Mouse (Mus musculus) lung, embryonic 14.5 days (tissue): Measurements from ENCODE around the gene Cadm1. TPM values are rescaled to one million over a fixed set of nuclear protein-coding genes. Genes with fewer than 3 reads are reported as not detected.

ENCODE experiments used
- ATAC-seq: fragments of 200-750 bp; cut with Nextera tagmentation; 2 replicates; pipeline ENCODE4 v1.8.0; 2017; ENCODE audit warnings: mild to moderate bottlenecking, moderate TSS enrichment, moderate library complexity; ENCODE audit not compliant: insufficient read depth
- DNase-seq: peaks from one replicate; pipeline ENCODE4 v3.0.0-alpha.2; 2015
- H3K27ac ChIP-seq: fragments of 300-500 bp; sonication (generic); 2 replicates; pipeline ENCODE4 v1.5.1; 2014; ENCODE audit warnings: low read depth, mild to moderate bottlenecking, moderate library complexity
- H3K27me3 ChIP-seq: fragments of 300-500 bp; sonication (generic); 2 replicates; pipeline ENCODE4 v1.6.1; 2014; ENCODE audit warnings: low read length, control low read depth; ENCODE audit not compliant: insufficient read depth
- H3K36me3 ChIP-seq: fragments of 300-500 bp; sonication (generic); 2 replicates; pipeline ENCODE4 v1.6.1; 2014; ENCODE audit warnings: control low read depth; ENCODE audit not compliant: insufficient read depth
- H3K4me1 ChIP-seq: fragments of 300-500 bp; sonication (generic); 2 replicates; pipeline ENCODE4 v1.6.1; 2014; ENCODE audit warnings: antibody characterized with exemption, control low read depth; ENCODE audit not compliant: insufficient read depth
- H3K4me2 ChIP-seq: fragments of 300-500 bp; sonication (generic); 2 replicates; pipeline ENCODE4 v1.6.1; 2014; ENCODE audit warnings: mild to moderate bottlenecking
- H3K4me3 ChIP-seq: fragments of 300-500 bp; sonication (generic); 2 replicates; pipeline ENCODE4 v1.5.1; 2014; ENCODE audit warnings: low read depth, low read length
- H3K9ac ChIP-seq: fragments of 300-500 bp; sonication (generic); 2 replicates; pipeline ENCODE4 v1.6.1; 2014
- H3K9me3 ChIP-seq: fragments of 300-500 bp; sonication (generic); 2 replicates; pipeline ENCODE4 v1.6.1; 2016; ENCODE audit warnings: low read depth, low read length, control low read depth
- CTCF ChIP-seq: IDR thresholded peaks from 2 replicates; pipeline ENCODE4 v1.5.1; 2016; ENCODE audit warnings: antibody characterized with exemption, low read depth
- WGBS: fragments of 180-500 bp; shearing (Covaris S2); extraction: QIAGEN DNeasy Blood & Tissue Kit; methylation state at CpG from one replicate; pipeline ENCODE4 v1.1.7; 2014; 5-methylcytosine and 5-hydroxymethylcytosine counted together
- polyA plus RNA-seq: library from polyadenylated mRNA; unstranded; fragments of >200 nt; fragmentation: Nextera tagmentation; extraction: Ambion mirVana; gene quantifications from 2 replicates; pipeline ENCODE4 v1.2.1, GENCODE M21; 2014

Gene Cadm1
- polyA plus RNA-seq, 1 experiment from 2014 or later, result 94.5 TPM

GRCm38 (mm10) chr9:47848745-47849144 is 318.8 kb downstream of the Cadm1 start:
- ATAC-seq (no peak), DNase-seq (no peak)
- no peaks in the 10 kb centered on the region for H3K4me1 ChIP-seq
- H3K27ac ChIP-seq, result no peak overlapping the region
- no peaks in the 10 kb centered on the region for H3K9me3 ChIP-seq
- no peaks in the 10 kb centered on the region for H3K36me3 ChIP-seq
- H3K9ac ChIP-seq, result no peak overlapping the region
- no peak overlapping the region for H3K4me3 ChIP-seq
- 52% methylated on average over 5 of the region's 5 CpGs for WGBS
- TF ChIP-seq CTCF, result no peak
- no peak overlapping the region for H3K4me2 ChIP-seq
- H3K27me3 ChIP-seq, result no peaks in the 10 kb centered on the region

GRCm38 (mm10) chr9:47856311-47856710 is 326.3 kb downstream of the Cadm1 start:
- Histone ChIP-seq H3K4me2 (no peak overlapping the region), H3K4me3 (no peak overlapping the region), H3K36me3 (no peaks in the 10 kb centered on the region), H3K27ac (no peak overlapping the region), H3K9ac (no peak overlapping the region), H3K4me1 (0 out of 2 replicates have a peak, but pooled peaks cover 2% of the 10 kb centered on the region), H3K9me3 (no peaks in the 10 kb centered on the region), H3K27me3 (no peaks in the 10 kb centered on the region)
- WGBS, result 80% methylated on average over 8 of the region's 8 CpGs
- DNase-seq, result peak; percentile 61
- TF ChIP-seq CTCF, result peak; percentile 67
- no peak for ATAC-seq

- no peak overlapping the region for H3K4me3 ChIP-seq
- 42% methylated on average over 7 of the region's 7 CpGs for WGBS
- no peak overlapping the region for H3K4me2 ChIP-seq
- TF ChIP-seq CTCF, result no peak
- H3K27ac ChIP-seq, result no peak overlapping the region
- H3K36me3 ChIP-seq, result no peaks in the 10 kb centered on the region
- H3K4me1 ChIP-seq, result 0 out of 2 replicates have a peak, but pooled peaks cover 2% of the 10 kb centered on the region
- no peak overlapping the region for H3K9ac ChIP-seq
- no peaks in the 10 kb centered on the region for H3K9me3 ChIP-seq
- DNase-seq (peak; percentile 61), ATAC-seq (no peak)
- no peaks in the 10 kb centered on the region for H3K27me3 ChIP-seq
These were observed 327.3 kb downstream of the Cadm1 start for GRCm38 (mm10) chr9:47857235-47857634.

- TF ChIP-seq CTCF, result no peak
- H3K4me1 ChIP-seq, result 0 out of 2 replicates have a peak, but pooled peaks cover 2% of the 10 kb centered on the region
- H3K4me3 ChIP-seq, result no peak overlapping the region
- H3K4me2 ChIP-seq, result no peak overlapping the region
- no peak overlapping the region for H3K27ac ChIP-seq
- no peaks in the 10 kb centered on the region for H3K36me3 ChIP-seq
- DNase-seq (no peak), ATAC-seq (no peak)
- no peak overlapping the region for H3K9ac ChIP-seq
- WGBS, result 49% methylated on average over 5 of the region's 5 CpGs
- H3K27me3 ChIP-seq, result no peaks in the 10 kb centered on the region
- no peaks in the 10 kb centered on the region for H3K9me3 ChIP-seq
These were observed 328.2 kb downstream of the Cadm1 start for GRCm38 (mm10) chr9:47858134-47858533.

- Histone ChIP-seq H3K4me3 (no peak overlapping the region), H3K27ac (no peak overlapping the region), H3K36me3 (no peaks in the 10 kb centered on the region), H3K9ac (no peak overlapping the region), H3K4me1 (0 out of 2 replicates have a peak, but pooled peaks cover 2% of the 10 kb centered on the region), H3K27me3 (no peaks in the 10 kb centered on the region), H3K9me3 (no peaks in the 10 kb centered on the region), H3K4me2 (no peak overlapping the region)
- 73% methylated on average over 10 of the region's 10 CpGs for WGBS
- ATAC-seq (no peak), DNase-seq (no peak)
- TF ChIP-seq CTCF, result no peak
These were observed 328.9 kb downstream of the Cadm1 start for GRCm38 (mm10) chr9:47858778-47859395.

- H3K9ac ChIP-seq, result no peak overlapping the region
- no peak overlapping the region for H3K4me2 ChIP-seq
- TF ChIP-seq CTCF, result no peak
- ATAC-seq, result no peak
- 78% methylated on average over 3 of the region's 3 CpGs for WGBS
- no peak overlapping the region for H3K4me3 ChIP-seq
- H3K36me3 ChIP-seq, result no peaks in the 10 kb centered on the region
- no peaks in the 10 kb centered on the region for H3K27me3 ChIP-seq
- H3K4me1 ChIP-seq, result 0 out of 2 replicates have a peak, but pooled peaks cover 2% of the 10 kb centered on the region
- no peak overlapping the region for H3K27ac ChIP-seq
- no peaks in the 10 kb centered on the region for H3K9me3 ChIP-seq
- no peak for DNase-seq
These were observed 331.0 kb downstream of the Cadm1 start for GRCm38 (mm10) chr9:47860994-47861393.

GRCm38 (mm10) chr9:47861783-47862182 is 331.8 kb downstream of the Cadm1 start:
- Histone ChIP-seq H3K4me1 (0 out of 2 replicates have a peak, but pooled peaks cover 2% of the 10 kb centered on the region), H3K36me3 (no peaks in the 10 kb centered on the region), H3K9me3 (no peaks in the 10 kb centered on the region), H3K9ac (no peak overlapping the region), H3K27ac (no peak overlapping the region), H3K4me3 (no peak overlapping the region), H3K27me3 (no peaks in the 10 kb centered on the region), H3K4me2 (no peak overlapping the region)
- 44% methylated on average over 2 of the region's 2 CpGs for WGBS
- ATAC-seq (0 out of 2 replicates have a peak, but pooled peaks have one; percentile 35), DNase-seq (peak; percentile 51)
- no peak for TF ChIP-seq CTCF

- Histone ChIP-seq H3K27ac (no peak overlapping the region), H3K36me3 (no peaks in the 10 kb centered on the region), H3K4me1 (no peaks in the 10 kb centered on the region), H3K4me3 (no peak overlapping the region), H3K9me3 (no peaks in the 10 kb centered on the region), H3K27me3 (no peaks in the 10 kb centered on the region), H3K9ac (no peak overlapping the region), H3K4me2 (no peak overlapping the region)
- no peak for TF ChIP-seq CTCF
- ATAC-seq (no peak), DNase-seq (no peak)
- 14% methylated on average over 1 of the region's 1 CpGs for WGBS
These were observed 336.0 kb downstream of the Cadm1 start for GRCm38 (mm10) chr9:47866001-47866400.
